Comparison of ENCODE assay signal across 8 mouse cellular contexts in the genomic region with DNA sequence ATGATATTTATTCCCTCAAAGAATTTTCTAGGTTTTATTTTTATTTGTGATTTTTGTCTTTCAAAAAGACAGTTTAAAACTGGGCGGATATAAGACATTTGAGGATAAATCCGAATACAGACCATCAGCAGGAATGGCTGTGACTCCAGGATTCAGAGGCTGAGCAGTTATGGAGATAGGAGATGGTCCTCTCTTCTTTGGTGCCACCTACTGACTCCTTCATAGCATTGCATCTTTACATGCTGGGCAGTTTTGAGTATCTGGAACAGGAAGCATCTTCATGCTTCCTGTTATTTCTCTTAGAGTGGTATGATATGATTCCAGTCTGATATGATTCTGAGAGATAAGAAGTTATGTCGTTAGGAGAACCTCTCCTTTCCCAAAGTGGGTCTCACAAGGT.
DNase-seq lines count a peak whose midpoint lies in the region; ATAC-seq and TF ChIP-seq lines count a peak whose summit lies in the region.
"Had no signal": no experiment of that assay in that cellular context is flagged by ENCODE, and none has a peak within 500 bp of the region (broad histone marks: within the 10 kb centered on the region; RNA-seq: fewer than 3 reads in every experiment).

No protein-coding gene starts in this region.

- H3K9me3 ChIP-seq in neural tube, embryonic 11.5 days (ENCODE audit: control insufficient read depth, low read length), result no peaks in the 10 kb centered on the region
- no peaks in the 10 kb centered on the region for H3K9me3 ChIP-seq in embryonic facial prominence, embryonic 11.5 days (replicated peaks; ENCODE audit: control insufficient read depth, low read length)
- H3K9me3 ChIP-seq in kidney, embryonic 14.5 days (ENCODE audit: control insufficient read depth, low read length), result peaks cover 3% of the 10 kb centered on the region; the same call in 1 of the 2 replicates
- no peaks in the 10 kb centered on the region for H3K9me3 ChIP-seq in midbrain, postnatal 0 days (ENCODE audit: low read length)

- H3K9ac ChIP-seq in neural tube, embryonic 11.5 days (ENCODE audit: low read length), result no peak overlapping the region
- H3K9ac ChIP-seq in embryonic facial prominence, embryonic 11.5 days (replicated peaks; ENCODE audit: low read length), result no peak overlapping the region
- no peak overlapping the region for H3K9ac ChIP-seq in kidney, embryonic 14.5 days (ENCODE audit: low read depth, low read length)
- no peak overlapping the region for H3K9ac ChIP-seq in midbrain, postnatal 0 days (replicated peaks; ENCODE audit: low read length, poor library complexity, severe bottlenecking)

- H3K27ac ChIP-seq in neural tube, embryonic 11.5 days (ENCODE audit: low read depth, low read length), result no peak overlapping the region
- H3K27ac ChIP-seq in embryonic facial prominence, embryonic 11.5 days (replicated peaks; ENCODE audit: low read depth, low read length), result no peak overlapping the region
- H3K27ac ChIP-seq in kidney, embryonic 14.5 days (ENCODE audit: low read depth, low read length), result no peak overlapping the region
- no peak overlapping the region for H3K27ac ChIP-seq in midbrain, postnatal 0 days (ENCODE audit: low read depth, low read length)

- peak; percentile 53; the same call in 1 of the 2 replicates for ATAC-seq in neural tube, embryonic 11.5 days (ENCODE audit: insufficient read depth, low FRiP score, low TSS enrichment)
- ATAC-seq in embryonic facial prominence, embryonic 11.5 days (replicated peaks; ENCODE audit: insufficient number of reproducible peaks, low FRiP score, low TSS enrichment, low read depth), result no peak
- ATAC-seq in kidney, embryonic 14.5 days (ENCODE audit: low FRiP score, low TSS enrichment), result peak; percentile 69; the same call in 1 of the 2 replicates
- ATAC-seq in midbrain, postnatal 0 days (ENCODE audit: low FRiP score), result peak; percentile 65

- H3K27me3 ChIP-seq in neural tube, embryonic 11.5 days (ENCODE audit: control insufficient read depth, insufficient read depth, low read length), result no peaks in the 10 kb centered on the region
- H3K27me3 ChIP-seq in embryonic facial prominence, embryonic 11.5 days (ENCODE audit: control insufficient read depth, insufficient read depth, low read length), result no peaks in the 10 kb centered on the region
- H3K27me3 ChIP-seq in kidney, embryonic 14.5 days (ENCODE audit: control insufficient read depth, insufficient read depth, low read length), result no peaks in the 10 kb centered on the region
- H3K27me3 ChIP-seq in midbrain, postnatal 0 days (ENCODE audit: insufficient read depth, low read length), result no peaks in the 10 kb centered on the region

- no peaks in the 10 kb centered on the region for H3K36me3 ChIP-seq in neural tube, embryonic 11.5 days (ENCODE audit: control insufficient read depth, insufficient read depth, low read length)
- no peaks in the 10 kb centered on the region for H3K36me3 ChIP-seq in embryonic facial prominence, embryonic 11.5 days (replicated peaks; ENCODE audit: control insufficient read depth, insufficient read depth, low read depth, low read length)
- no peaks in the 10 kb centered on the region for H3K36me3 ChIP-seq in kidney, embryonic 14.5 days (ENCODE audit: control insufficient read depth, insufficient read depth, low read length)
- H3K36me3 ChIP-seq in midbrain, postnatal 0 days (ENCODE audit: insufficient read depth, low read length), result peaks cover 12% of the 10 kb centered on the region

- H3K4me1 ChIP-seq in neural tube, embryonic 11.5 days (ENCODE audit: control insufficient read depth, insufficient read depth, low read length), result no peaks in the 10 kb centered on the region
- H3K4me1 ChIP-seq in embryonic facial prominence, embryonic 11.5 days (ENCODE audit: control insufficient read depth, insufficient read depth, low read length), result no peaks in the 10 kb centered on the region
- no peaks in the 10 kb centered on the region for H3K4me1 ChIP-seq in kidney, embryonic 14.5 days (ENCODE audit: control insufficient read depth, insufficient read depth, low read length)
- H3K4me1 ChIP-seq in midbrain, postnatal 0 days (ENCODE audit: insufficient read depth, low read length), result no peaks in the 10 kb centered on the region
- H3K4me1 ChIP-seq: megakaryocyte, embryonic 14.5 days had no signal

- no peak overlapping the region for H3K4me2 ChIP-seq in neural tube, embryonic 11.5 days (ENCODE audit: low read depth)
- no peak overlapping the region for H3K4me2 ChIP-seq in embryonic facial prominence, embryonic 11.5 days (ENCODE audit: low read depth, low read length)
- no peak overlapping the region for H3K4me2 ChIP-seq in kidney, embryonic 14.5 days (replicated peaks; ENCODE audit: low read depth, low read length)
- H3K4me2 ChIP-seq in midbrain, postnatal 0 days (ENCODE audit: low read depth, low read length, poor library complexity, severe bottlenecking), result no peak overlapping the region

- H3K4me3 ChIP-seq in neural tube, embryonic 11.5 days (ENCODE audit: low read depth, low read length), result no peak overlapping the region
- H3K4me3 ChIP-seq in embryonic facial prominence, embryonic 11.5 days (ENCODE audit: low read depth, low read length), result no peak overlapping the region
- H3K4me3 ChIP-seq in kidney, embryonic 14.5 days (ENCODE audit: low read length), result no peak overlapping the region
- H3K4me3 ChIP-seq in midbrain, postnatal 0 days (ENCODE audit: low read depth, low read length), result no peak overlapping the region
- H3K4me3 ChIP-seq: megakaryocyte, embryonic 14.5 days had no signal

- WGBS in neural tube, embryonic 11.5 days, result 19% methylated on average over 3 of the region's 3 CpGs
- 17% methylated on average over 3 of the region's 3 CpGs for WGBS in embryonic facial prominence, embryonic 11.5 days
- 10% methylated on average over 3 of the region's 3 CpGs for WGBS in kidney, embryonic 14.5 days
- WGBS in midbrain, postnatal 0 days, result 10% methylated on average over 3 of the region's 3 CpGs

- DNase-seq in neural tube, embryonic 11.5 days (ENCODE audit: low spot score), result no peak
- no peak for DNase-seq in neural tube, embryonic 10.5 days (ENCODE audit: extremely low spot score, low spot score)
- peak; percentile 56 for DNase-seq in ZHBTc4 (ENCODE audit: low read depth, low spot score)
- peak; percentile 77 for DNase-seq in embryonic facial prominence, embryonic 11.5 days (ENCODE audit: low spot score)
- peak; percentile 80 for DNase-seq in midbrain, postnatal 0 days (ENCODE audit: low spot score)
- DNase-seq in right cerebral cortex, adult 2 months (ENCODE audit: low spot score in 2 of 2), result no peak

- peak; percentile 93 for TF ChIP-seq CTCF in midbrain, postnatal 0 days (IDR thresholded peaks at IDR 0.05)

Comparison
In these comparisons a context has a peak if more than half of its experiments do, and no peak if none do; other contexts are left out.
1. DNase-seq: peak in ZHBTc4 (single experiment), embryonic facial prominence, embryonic 11.5 days (single experiment) and midbrain, postnatal 0 days (single experiment); none in neural tube, embryonic 11.5 days (single experiment), neural tube, embryonic 10.5 days (single experiment) and right cerebral cortex, adult 2 months (0 of 2).